Mouse (Mus musculus): ENCODE data around the gene Olfr99. TPM values are rescaled to one million over a fixed set of nuclear protein-coding genes. Genes with fewer than 3 reads are reported as not detected.
"Not testable (repeated sequence)": the region's sequence is repeated elsewhere in the genome, so short reads cannot be mapped to it uniquely, and the experiment has no call there.

Gene Olfr99
- polyA plus RNA-seq, 1 experiment from 2014 or later = not detected

GRCm38 (mm10) chr17:37249460-37249859 is 33.8 kb downstream of the Olfr99 start:
- ATAC-seq = no peak
- Histone ChIP-seq H3K4me2 (no peak overlapping the region), H3K9ac (no peak overlapping the region), H3K9me3 (replicated peaks) (no peaks in the 10 kb centered on the region), H3K27me3 (no peaks in the 10 kb centered on the region), H3K27ac (no peak overlapping the region), H3K36me3 (ENCODE audit: poor library complexity, severe bottlenecking) (no peaks in the 10 kb centered on the region), H3K4me3 (no peak overlapping the region), H3K4me1 (no peaks in the 10 kb centered on the region)

GRCm38 (mm10) chr17:37246715-37247114 is 36.5 kb downstream of the Olfr99 start:
- Histone ChIP-seq H3K4me3 (no peak overlapping the region), H3K36me3 (ENCODE audit: poor library complexity, severe bottlenecking) (no peaks in the 10 kb centered on the region), H3K27me3 (no peaks in the 10 kb centered on the region), H3K4me2 (no peak overlapping the region), H3K27ac (no peak overlapping the region), H3K9me3 (replicated peaks) (no peaks in the 10 kb centered on the region), H3K9ac (no peak overlapping the region), H3K4me1 (no peaks in the 10 kb centered on the region)
- ATAC-seq = no peak
- 27% methylated on average over 5 of the region's 5 CpGs for WGBS

GRCm38 (mm10) chr17:37242198-37242597 is 41.1 kb downstream of the Olfr99 start:
- no peak overlapping the region for H3K4me2 ChIP-seq
- WGBS = 62% methylated on average over 3 of the region's 3 CpGs
- no peak overlapping the region for H3K27ac ChIP-seq
- 0 out of 2 replicates have a peak, but pooled peaks cover 4% of the 10 kb centered on the region for H3K9me3 ChIP-seq (replicated peaks)
- H3K36me3 ChIP-seq (ENCODE audit: poor library complexity, severe bottlenecking) = no peaks in the 10 kb centered on the region
- H3K27me3 ChIP-seq = no peaks in the 10 kb centered on the region
- ATAC-seq = no peak
- no peak overlapping the region for H3K9ac ChIP-seq
- H3K4me3 ChIP-seq = no peak overlapping the region
- no peaks in the 10 kb centered on the region for H3K4me1 ChIP-seq

- ATAC-seq; H3K27me3 ChIP-seq; H3K9ac ChIP-seq; H3K9me3 ChIP-seq (replicated peaks); H3K36me3 ChIP-seq (ENCODE audit: poor library complexity, severe bottlenecking); H3K4me3 ChIP-seq; H3K4me1 ChIP-seq; H3K27ac ChIP-seq; H3K4me2 ChIP-seq: not testable (repeated sequence)
- 91% methylated on average over 2 of the region's 2 CpGs for WGBS
These were observed 46.0 kb downstream of the Olfr99 start, which contains the start of gene Olfr97 for GRCm38 (mm10) chr17:37237230-37237629. TSS of gene Olfr97 (minus strand) at chr17:37237330.

Other genes with a start within 250 kb of the Olfr99 start
- gene Gabbr1, start 237.5 kb downstream of the Olfr99 start, polyA plus RNA-seq (2015; fragmentation: Nextera tagmentation; extraction: Ambion mirVana) = 30.1 and 35.2 TPM in 2 replicates
- 0.09 and 0.10 TPM in 2 replicates for gene Olfr90, start 195.0 kb downstream of the Olfr99 start, polyA plus RNA-seq (2015; fragmentation: Nextera tagmentation; extraction: Ambion mirVana)
- gene Olfr91, start 185.2 kb downstream of the Olfr99 start, polyA plus RNA-seq (2015; fragmentation: Nextera tagmentation; extraction: Ambion mirVana) = not detected in 2 replicates
- not detected in 2 replicates for gene Olfr92, start 163.4 kb downstream of the Olfr99 start, polyA plus RNA-seq (2015; fragmentation: Nextera tagmentation; extraction: Ambion mirVana)
- gene Olfr93, start 122.0 kb downstream of the Olfr99 start, polyA plus RNA-seq (2015; fragmentation: Nextera tagmentation; extraction: Ambion mirVana) = not detected in 2 replicates
- gene Ubd, start 89.6 kb downstream of the Olfr99 start, polyA plus RNA-seq (2015; fragmentation: Nextera tagmentation; extraction: Ambion mirVana) = not detected in 2 replicates
- gene Olfr94, start 82.5 kb downstream of the Olfr99 start, polyA plus RNA-seq (2015; fragmentation: Nextera tagmentation; extraction: Ambion mirVana) = not detected in 2 replicates
- gene Olfr95, start 70.3 kb downstream of the Olfr99 start, polyA plus RNA-seq (2015; fragmentation: Nextera tagmentation; extraction: Ambion mirVana) = not detected in 2 replicates
- not detected in 2 replicates for gene Olfr96, start 63.3 kb downstream of the Olfr99 start, polyA plus RNA-seq (2015; fragmentation: Nextera tagmentation; extraction: Ambion mirVana)
- gene Olfr97, start 46.1 kb downstream of the Olfr99 start, polyA plus RNA-seq (2015; fragmentation: Nextera tagmentation; extraction: Ambion mirVana) = not detected in 2 replicates
- gene Olfr98, start 19.7 kb downstream of the Olfr99 start, polyA plus RNA-seq (2015; fragmentation: Nextera tagmentation; extraction: Ambion mirVana) = not detected in 2 replicates
- 0.61 and 1.6 TPM in 2 replicates for gene H2-M3, start 13.2 kb downstream of the Olfr99 start, polyA plus RNA-seq (2015; fragmentation: Nextera tagmentation; extraction: Ambion mirVana)
- not detected in 2 replicates for gene Olfr101, start 20.9 kb upstream of the Olfr99 start, polyA plus RNA-seq (2015; fragmentation: Nextera tagmentation; extraction: Ambion mirVana)
- not detected in 2 replicates for gene Olfr102, start 33.6 kb upstream of the Olfr99 start, polyA plus RNA-seq (2015; fragmentation: Nextera tagmentation; extraction: Ambion mirVana)
- not detected in 2 replicates for gene Olfr103, start 56.2 kb upstream of the Olfr99 start, polyA plus RNA-seq (2015; fragmentation: Nextera tagmentation; extraction: Ambion mirVana)
- not detected in 2 replicates for gene Olfr104-ps, start 76.1 kb upstream of the Olfr99 start, polyA plus RNA-seq (2015; fragmentation: Nextera tagmentation; extraction: Ambion mirVana)
- gene Olfr105-ps, start 95.6 kb upstream of the Olfr99 start, polyA plus RNA-seq (2015; fragmentation: Nextera tagmentation; extraction: Ambion mirVana) = not detected in 2 replicates
- gene Olfr106-ps, start 106.9 kb upstream of the Olfr99 start, polyA plus RNA-seq (2015; fragmentation: Nextera tagmentation; extraction: Ambion mirVana) = not detected in 2 replicates
- gene Olfr107, start 115.8 kb upstream of the Olfr99 start, polyA plus RNA-seq (2015; fragmentation: Nextera tagmentation; extraction: Ambion mirVana) = not detected in 2 replicates
- gene Olfr108, start 162.0 kb upstream of the Olfr99 start, polyA plus RNA-seq (2015; fragmentation: Nextera tagmentation; extraction: Ambion mirVana) = not detected in 2 replicates
- gene Olfr109, start 175.5 kb upstream of the Olfr99 start, polyA plus RNA-seq (2015; fragmentation: Nextera tagmentation; extraction: Ambion mirVana) = not detected in 2 replicates
- not detected in 2 replicates for gene H2-M2, start 200.1 kb upstream of the Olfr99 start, polyA plus RNA-seq (2015; fragmentation: Nextera tagmentation; extraction: Ambion mirVana)
- gene Olfr110, start 209.0 kb upstream of the Olfr99 start, polyA plus RNA-seq (2015; fragmentation: Nextera tagmentation; extraction: Ambion mirVana) = not detected in 2 replicates
- gene Olfr111, start 224.6 kb upstream of the Olfr99 start, polyA plus RNA-seq (2015; fragmentation: Nextera tagmentation; extraction: Ambion mirVana) = not detected in 2 replicates